ENCODE assay signal across 14 mouse cellular contexts in genomic region chr7:83093923-83094355, GRCm38 (mm10).
DNase-seq lines count a peak whose midpoint lies in the region; ATAC-seq lines count a peak whose summit lies in the region.
"Had no signal": no experiment of that assay in that cellular context is flagged by ENCODE, and none has a peak within 500 bp of the region (broad histone marks: within the 10 kb centered on the region; RNA-seq: fewer than 3 reads in every experiment).

No protein-coding gene starts in this region.

- 18% methylated on average over 8 of the region's 8 CpGs for WGBS in kidney, embryonic 14.5 days
- WGBS in midbrain, embryonic 12.5 days: 53% methylated on average over 8 of the region's 8 CpGs
- 39% methylated on average over 8 of the region's 8 CpGs for WGBS in midbrain, embryonic 13.5 days
- 43% methylated on average over 8 of the region's 8 CpGs for WGBS in limb, embryonic 13.5 days

- H3K27me3 ChIP-seq in kidney, embryonic 14.5 days (ENCODE audit: control insufficient read depth, insufficient read depth, low read length): no peaks in the 10 kb centered on the region
- no peaks in the 10 kb centered on the region for H3K27me3 ChIP-seq in midbrain, embryonic 12.5 days
- H3K27me3 ChIP-seq in midbrain, embryonic 13.5 days: no peaks in the 10 kb centered on the region
- H3K27me3 ChIP-seq in limb, embryonic 13.5 days: no peaks in the 10 kb centered on the region
- H3K27me3 ChIP-seq: forebrain, embryonic 13.5 days; Patski had no signal

- DNase-seq in kidney, adult 11 months: no peak
- no peak for DNase-seq in layer of hippocampus, adult 11-12 months (ENCODE audit: low spot score)
- DNase-seq in frontal cortex, postnatal 14 days (ENCODE audit: low spot score in 2 of 2): no peak
- no peak for DNase-seq in right cerebral cortex, postnatal 14 days
- DNase-seq: cerebellum, postnatal 25 days; heart, adult 18-20 months; layer of hippocampus, postnatal 36 days had no signal

- H3K27ac ChIP-seq in kidney, embryonic 14.5 days (ENCODE audit: low read depth, low read length): no peak overlapping the region
- no peak overlapping the region for H3K27ac ChIP-seq in midbrain, embryonic 12.5 days (replicated peaks)
- no peak overlapping the region for H3K27ac ChIP-seq in midbrain, embryonic 13.5 days
- H3K27ac ChIP-seq in limb, embryonic 13.5 days: no peak overlapping the region
- H3K27ac ChIP-seq: forebrain, embryonic 13.5 days; macrophage had no signal

- H3K4me2 ChIP-seq in kidney, embryonic 14.5 days (replicated peaks; ENCODE audit: low read depth, low read length): no peak overlapping the region
- no peak overlapping the region for H3K4me2 ChIP-seq in midbrain, embryonic 12.5 days (replicated peaks)
- no peak overlapping the region for H3K4me2 ChIP-seq in midbrain, embryonic 13.5 days (replicated peaks)
- H3K4me2 ChIP-seq in limb, embryonic 13.5 days (replicated peaks): no peak overlapping the region
- H3K4me2 ChIP-seq: forebrain, embryonic 13.5 days had no signal

- H3K9ac ChIP-seq in kidney, embryonic 14.5 days (ENCODE audit: low read depth, low read length): no peak overlapping the region
- no peak overlapping the region for H3K9ac ChIP-seq in midbrain, embryonic 12.5 days (replicated peaks)
- no peak overlapping the region for H3K9ac ChIP-seq in midbrain, embryonic 13.5 days (replicated peaks)
- H3K9ac ChIP-seq in limb, embryonic 13.5 days: 0 out of 2 replicates have a peak overlapping the region, but pooled peaks have one; percentile 25
- H3K9ac ChIP-seq: forebrain, embryonic 13.5 days had no signal

- H3K9me3 ChIP-seq in kidney, embryonic 14.5 days (ENCODE audit: control insufficient read depth, low read length): no peaks in the 10 kb centered on the region
- no peaks in the 10 kb centered on the region for H3K9me3 ChIP-seq in midbrain, embryonic 12.5 days
- H3K9me3 ChIP-seq in midbrain, embryonic 13.5 days: no peaks in the 10 kb centered on the region
- H3K9me3 ChIP-seq in limb, embryonic 13.5 days: no peaks in the 10 kb centered on the region
- H3K9me3 ChIP-seq: forebrain, embryonic 13.5 days had no signal

- peaks cover 9% of the 10 kb centered on the region for H3K4me1 ChIP-seq in kidney, embryonic 14.5 days (ENCODE audit: control insufficient read depth, insufficient read depth, low read length)
- H3K4me1 ChIP-seq in midbrain, embryonic 12.5 days: peaks cover 12% of the 10 kb centered on the region
- peaks cover 15% of the 10 kb centered on the region for H3K4me1 ChIP-seq in midbrain, embryonic 13.5 days (replicated peaks)
- H3K4me1 ChIP-seq in limb, embryonic 13.5 days: peaks cover 24% of the 10 kb centered on the region

- no peaks in the 10 kb centered on the region for H3K36me3 ChIP-seq in kidney, embryonic 14.5 days (ENCODE audit: control insufficient read depth, insufficient read depth, low read length)
- no peaks in the 10 kb centered on the region for H3K36me3 ChIP-seq in midbrain, embryonic 12.5 days
- no peaks in the 10 kb centered on the region for H3K36me3 ChIP-seq in midbrain, embryonic 13.5 days
- H3K36me3 ChIP-seq in limb, embryonic 13.5 days: no peaks in the 10 kb centered on the region

- ATAC-seq in kidney, embryonic 14.5 days (ENCODE audit: low FRiP score, low TSS enrichment): peak; percentile 58
- ATAC-seq in midbrain, embryonic 12.5 days (ENCODE audit: low FRiP score, low read depth): peak; percentile 49; the same call in 1 of the 2 replicates
- ATAC-seq in midbrain, embryonic 13.5 days: no peak
- ATAC-seq in limb, embryonic 13.5 days (ENCODE audit: low FRiP score, low read depth): peak; percentile 55; the same call in 1 of the 2 replicates
- ATAC-seq: forebrain, embryonic 13.5 days; Patski had no signal

- H3K4me3 ChIP-seq in kidney, embryonic 14.5 days (ENCODE audit: low read length): no peak overlapping the region
- H3K4me3 ChIP-seq in midbrain, embryonic 12.5 days: no peak overlapping the region
- no peak overlapping the region for H3K4me3 ChIP-seq in midbrain, embryonic 13.5 days (replicated peaks)
- no peak overlapping the region for H3K4me3 ChIP-seq in limb, embryonic 13.5 days
- H3K4me3 ChIP-seq: forebrain, embryonic 13.5 days had no signal
